Mouse (Mus musculus) lung, embryonic 15.5 days (tissue): ENCODE results near the gene Plcb2. TPM values are rescaled to one million over a fixed set of nuclear protein-coding genes. Genes with fewer than 3 reads are reported as not detected.
A peak's percentile ranks its signal among the peaks of the same experiment; 100 is the strongest.

Experiments used
- ATAC-seq: fragments of 200-750 bp; cut with Nextera tagmentation; 2 replicates; pipeline ENCODE4 v1.8.0; 2017; ENCODE audit warnings: moderate number of reproducible peaks, borderline replicate concordance; ENCODE audit not compliant: low FRiP score, low TSS enrichment; ENCODE audit errors: extremely low read depth
- H3K27ac ChIP-seq: fragments of 300-500 bp; sonication (generic); 2 replicates; pipeline ENCODE4 v1.5.1; 2015; ENCODE audit warnings: moderate library complexity, mild to moderate bottlenecking, inconsistent platforms
- H3K27me3 ChIP-seq: fragments of 300-500 bp; sonication (generic); 2 replicates; pipeline ENCODE4 v1.6.1; 2015; ENCODE audit warnings: inconsistent platforms
- H3K36me3 ChIP-seq: fragments of 300-500 bp; sonication (generic); 2 replicates; pipeline ENCODE4 v1.6.1; 2015; ENCODE audit warnings: inconsistent platforms
- H3K4me1 ChIP-seq: fragments of 300-500 bp; sonication (generic); 2 replicates; pipeline ENCODE4 v1.6.1; 2015; ENCODE audit warnings: inconsistent platforms
- H3K4me2 ChIP-seq: fragments of 300-500 bp; sonication (generic); 2 replicates; pipeline ENCODE4 v1.6.1; 2015; ENCODE audit warnings: inconsistent platforms, mild to moderate bottlenecking, moderate library complexity
- H3K4me3 ChIP-seq: fragments of 300-500 bp; sonication (generic); 2 replicates; pipeline ENCODE4 v1.5.1; 2015; ENCODE audit warnings: mild to moderate bottlenecking, inconsistent platforms
- H3K9ac ChIP-seq: fragments of 300-500 bp; sonication (generic); 2 replicates; pipeline ENCODE4 v1.6.1; 2015; ENCODE audit warnings: inconsistent platforms
- H3K9me3 ChIP-seq: fragments of 300-500 bp; sonication (generic); 2 replicates; pipeline ENCODE4 v1.6.1; 2016; ENCODE audit warnings: inconsistent platforms
- WGBS: fragments of 180-500 bp; shearing (Covaris S2); methylation state at CpG from one replicate; pipeline ENCODE4 v1.1.7; 2015; 5-methylcytosine and 5-hydroxymethylcytosine counted together
- polyA plus RNA-seq: library from polyadenylated mRNA; unstranded; fragments of >200 nt; fragmentation: Nextera tagmentation; extraction: Ambion mirVana; gene quantifications from 2 replicates; pipeline ENCODE4 v1.2.1, GENCODE M21; 2015

Plcb2 gene
- polyA plus RNA-seq, 1 experiment from 2014 or later, result 2.5 TPM

DNA sequence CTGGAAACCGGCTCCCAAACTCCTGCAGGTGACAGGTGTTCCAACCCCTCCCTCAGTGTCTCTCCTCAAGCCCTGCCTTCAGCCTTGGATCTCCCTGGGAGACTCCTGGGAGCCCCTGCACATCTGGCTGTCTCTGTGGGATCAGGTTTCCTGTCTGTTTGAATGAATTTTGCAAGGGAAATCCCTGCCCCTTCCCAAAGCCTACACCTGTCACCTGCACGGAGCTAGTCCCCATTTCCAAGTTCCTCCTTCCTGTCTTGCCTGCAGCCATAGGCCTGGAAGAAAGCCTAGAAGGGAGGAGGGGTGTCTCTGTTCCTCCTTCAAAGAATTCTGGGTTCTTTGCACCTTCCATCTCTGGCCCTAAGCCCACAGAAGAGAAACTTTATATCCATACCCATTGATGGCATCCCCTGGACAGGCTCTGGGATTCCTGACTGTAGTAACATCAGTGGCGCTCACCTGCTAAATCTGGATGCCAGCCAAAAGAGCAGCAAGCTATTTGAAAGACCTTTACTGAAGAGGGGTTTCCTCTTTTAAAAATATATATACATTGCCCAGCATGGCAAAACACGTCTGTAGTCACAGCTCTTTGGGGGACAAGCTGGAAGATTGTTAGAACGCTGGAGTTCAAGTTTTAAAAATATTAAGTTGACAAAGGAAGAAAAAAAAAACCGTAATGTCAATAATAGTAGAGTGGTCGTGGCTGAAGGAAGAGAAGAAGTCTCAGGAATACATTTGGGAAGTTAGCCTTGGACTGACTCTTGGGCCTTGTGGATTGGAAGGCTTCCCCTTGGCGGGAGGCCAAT, 1.8 kb upstream of the Plcb2 start:
- Histone ChIP-seq H3K27ac (no peak overlapping the region), H3K9ac (no peak overlapping the region), H3K27me3 (peaks cover 30% of the 10 kb centered on the region; the same call in 1 of the 2 replicates), H3K9me3 (no peaks in the 10 kb centered on the region), H3K36me3 (no peaks in the 10 kb centered on the region), H3K4me1 (peaks cover 29% of the 10 kb centered on the region), H3K4me2 (no peak overlapping the region), H3K4me3 (no peak overlapping the region)
- WGBS, result 20% methylated on average over 8 of the region's 8 CpGs
- ATAC-seq, result no peak

DNA sequence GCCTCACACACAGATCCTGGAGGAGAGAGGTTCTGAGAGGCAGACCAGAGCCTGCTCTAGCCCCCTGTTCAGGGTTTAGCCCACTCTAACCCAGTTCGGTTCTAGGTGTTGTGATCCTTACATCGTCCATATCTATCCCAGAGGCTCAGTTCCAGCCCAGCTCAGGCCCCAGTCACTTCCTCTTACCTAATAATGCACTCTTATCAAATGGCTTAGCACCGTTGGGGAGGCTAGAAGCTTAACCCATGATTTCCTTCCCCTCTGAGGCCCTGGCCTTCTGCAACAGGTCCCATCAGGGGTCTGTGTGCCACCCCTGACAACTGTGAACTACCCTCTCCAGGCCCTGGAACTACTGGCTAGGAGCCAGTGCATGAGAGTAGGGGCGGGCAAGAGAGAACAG, 956 bp upstream of the Plcb2 start:
- no peak for ATAC-seq
- no peak overlapping the region for H3K9ac ChIP-seq
- H3K27me3 ChIP-seq, result peaks cover 27% of the 10 kb centered on the region; the same call in 1 of the 2 replicates
- H3K4me2 ChIP-seq, result no peak overlapping the region
- peak overlapping the region; percentile 67 for H3K27ac ChIP-seq
- no peaks in the 10 kb centered on the region for H3K36me3 ChIP-seq
- no peaks in the 10 kb centered on the region for H3K9me3 ChIP-seq
- WGBS, result 39% methylated on average over 4 of the region's 4 CpGs
- peaks cover 29% of the 10 kb centered on the region for H3K4me1 ChIP-seq
- H3K4me3 ChIP-seq, result no peak overlapping the region

DNA sequence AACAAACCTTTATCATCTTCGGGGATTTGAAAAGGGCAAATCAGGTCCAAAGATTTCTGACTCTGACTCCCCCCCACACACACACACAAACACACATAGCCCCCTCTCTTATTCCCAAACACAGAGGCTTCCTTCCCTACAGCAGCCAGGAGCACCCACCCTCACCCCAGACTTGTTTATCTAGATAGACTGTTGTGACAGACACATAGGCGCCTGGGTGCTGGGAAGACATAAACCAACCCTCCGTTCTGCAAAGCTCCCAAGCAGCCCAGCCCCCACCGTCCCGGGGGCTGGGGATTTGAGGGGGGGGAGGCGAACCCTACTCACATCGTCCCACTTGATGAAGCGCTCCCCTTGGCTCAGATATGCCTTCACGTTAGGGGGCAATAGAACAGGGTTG, 327 bp downstream of the Plcb2 start:
- H3K4me1 ChIP-seq, result peaks cover 29% of the 10 kb centered on the region
- no peak overlapping the region for H3K4me3 ChIP-seq
- H3K27me3 ChIP-seq, result peaks cover 14% of the 10 kb centered on the region; the same call in 1 of the 2 replicates
- H3K9ac ChIP-seq, result no peak overlapping the region
- 9% methylated on average over 9 of the region's 9 CpGs for WGBS
- H3K9me3 ChIP-seq, result no peaks in the 10 kb centered on the region
- no peaks in the 10 kb centered on the region for H3K36me3 ChIP-seq
- ATAC-seq, result peak; percentile 57; the same call in 1 of the 2 replicates
- peak overlapping the region; percentile 67 for H3K27ac ChIP-seq
- H3K4me2 ChIP-seq, result peak overlapping the region; percentile 37

DNA sequence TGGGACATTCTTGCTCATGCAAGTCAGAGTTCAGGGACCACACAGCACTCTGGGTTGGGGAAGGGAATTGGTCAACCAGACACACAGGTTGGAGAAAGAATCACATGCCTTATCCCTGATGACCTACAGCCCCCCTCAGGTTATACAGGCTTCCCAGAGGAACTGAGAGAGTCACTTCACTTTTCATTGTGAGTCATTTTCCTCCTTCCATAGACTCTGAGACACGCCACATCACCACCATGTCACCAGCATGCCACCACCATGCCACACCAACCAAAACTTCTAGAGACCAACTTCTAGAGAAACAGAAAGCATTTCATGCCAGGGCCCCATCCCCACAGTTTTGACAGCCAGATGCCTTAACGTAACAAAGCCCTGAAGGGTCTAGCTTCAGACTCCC, 1.4 kb downstream of the Plcb2 start:
- WGBS, result 82% methylated on average over 2 of the region's 2 CpGs
- H3K4me1 ChIP-seq, result peaks cover 29% of the 10 kb centered on the region
- no peaks in the 10 kb centered on the region for H3K36me3 ChIP-seq
- no peak for ATAC-seq
- peaks cover 6% of the 10 kb centered on the region; the same call in 1 of the 2 replicates for H3K27me3 ChIP-seq
- no peak overlapping the region for H3K9ac ChIP-seq
- no peak overlapping the region for H3K4me2 ChIP-seq
- no peak overlapping the region for H3K4me3 ChIP-seq
- no peak overlapping the region for H3K27ac ChIP-seq
- no peaks in the 10 kb centered on the region for H3K9me3 ChIP-seq

DNA sequence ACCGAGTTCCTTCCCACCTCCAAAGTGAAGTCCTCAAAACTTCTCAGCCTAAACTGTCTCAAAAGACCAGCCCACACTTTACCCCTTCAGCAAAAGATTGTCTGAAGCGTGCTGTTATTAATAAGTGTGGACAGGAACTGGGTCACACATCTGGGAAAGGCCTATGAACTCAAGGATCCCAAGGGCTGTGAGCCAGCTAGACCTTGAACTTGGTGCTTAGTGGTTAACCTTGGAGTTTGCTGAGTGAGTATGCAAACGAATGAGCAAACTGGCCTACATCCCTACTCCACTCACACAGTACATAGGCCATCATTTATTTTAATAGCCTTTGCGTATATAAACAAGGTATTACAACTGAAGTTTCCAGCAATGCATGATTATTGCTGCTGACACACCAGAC, 2.7 kb downstream of the Plcb2 start:
- no peaks in the 10 kb centered on the region for H3K9me3 ChIP-seq
- peaks cover 4% of the 10 kb centered on the region; the same call in 1 of the 2 replicates for H3K27me3 ChIP-seq
- no peaks in the 10 kb centered on the region for H3K36me3 ChIP-seq
- peaks cover 29% of the 10 kb centered on the region for H3K4me1 ChIP-seq
- no peak overlapping the region for H3K27ac ChIP-seq
- no peak overlapping the region for H3K4me2 ChIP-seq
- H3K4me3 ChIP-seq, result no peak overlapping the region
- ATAC-seq, result no peak
- 71% methylated on average over 4 of the region's 4 CpGs for WGBS
- H3K9ac ChIP-seq, result no peak overlapping the region

DNA sequence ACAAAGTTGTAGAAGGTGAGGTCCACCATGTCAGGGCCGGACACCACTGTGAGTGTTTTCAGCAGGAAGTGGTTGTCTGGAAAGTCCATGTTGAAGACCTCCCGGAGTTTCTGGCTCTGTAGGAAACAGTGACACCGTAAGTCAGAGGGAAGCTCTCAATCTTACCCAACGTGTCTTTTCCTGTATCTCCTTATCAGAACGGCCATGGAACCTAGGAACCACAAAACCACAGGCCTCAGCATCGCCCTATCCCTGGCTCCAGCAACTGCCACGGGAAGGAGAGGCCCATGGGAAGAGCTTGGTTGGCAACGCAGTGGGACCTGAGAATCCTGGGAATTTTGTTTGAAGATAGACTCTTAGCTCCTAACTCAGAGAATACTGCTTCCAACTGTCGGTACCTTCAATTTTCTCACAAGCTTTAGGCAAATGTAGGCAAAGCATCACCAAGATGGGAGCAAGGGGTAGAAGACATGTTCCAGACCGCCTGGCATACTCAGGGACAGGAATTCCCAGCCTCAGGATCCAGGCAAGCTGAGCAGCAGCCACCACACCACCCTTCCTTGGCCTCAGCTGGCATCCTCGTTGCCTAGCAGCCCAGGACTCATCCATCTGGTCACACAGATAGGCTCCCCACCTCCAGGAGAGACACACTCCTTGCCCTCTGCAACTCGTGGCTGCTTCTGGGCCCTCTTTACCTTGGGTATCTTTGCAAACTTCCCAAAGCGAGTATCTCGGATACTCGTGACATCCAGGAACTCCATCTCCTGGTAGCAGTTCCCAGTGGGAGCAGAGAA, 4.3 kb downstream of the Plcb2 start:
- H3K9me3 ChIP-seq, result no peaks in the 10 kb centered on the region
- no peak overlapping the region for H3K4me3 ChIP-seq
- no peak for ATAC-seq
- H3K4me1 ChIP-seq, result peaks cover 17% of the 10 kb centered on the region
- no peak overlapping the region for H3K27ac ChIP-seq
- H3K9ac ChIP-seq, result no peak overlapping the region
- peaks cover 4% of the 10 kb centered on the region; the same call in 1 of the 2 replicates for H3K27me3 ChIP-seq
- H3K4me2 ChIP-seq, result no peak overlapping the region
- WGBS, result 76% methylated on average over 15 of the region's 15 CpGs
- no peaks in the 10 kb centered on the region for H3K36me3 ChIP-seq

DNA sequence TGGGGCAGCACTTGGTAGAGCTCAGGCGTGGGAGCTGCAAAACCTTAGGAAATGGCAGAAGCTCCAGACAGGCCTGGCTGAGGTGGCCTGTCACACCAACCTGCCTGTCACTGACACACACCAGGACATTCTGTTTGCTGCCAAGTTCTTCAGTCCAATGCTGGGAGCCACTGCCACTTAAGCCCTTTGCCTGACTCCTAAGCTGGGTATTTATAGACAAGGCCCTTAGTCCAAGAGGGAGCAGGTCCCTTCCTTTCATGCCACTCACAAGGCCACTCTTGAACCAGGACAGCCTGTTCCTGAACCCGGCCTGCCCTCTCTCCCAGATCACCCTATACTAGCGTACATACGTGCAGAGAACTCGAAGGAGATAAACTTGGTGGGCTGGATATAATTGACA, 11.6 kb downstream of the Plcb2 start:
- H3K4me1 ChIP-seq, result peaks cover 2% of the 10 kb centered on the region; the same call in 1 of the 2 replicates
- no peaks in the 10 kb centered on the region for H3K36me3 ChIP-seq
- peaks cover 26% of the 10 kb centered on the region for H3K27me3 ChIP-seq
- no peak overlapping the region for H3K4me2 ChIP-seq
- no peak overlapping the region for H3K27ac ChIP-seq
- no peak overlapping the region for H3K9ac ChIP-seq
- no peak overlapping the region for H3K4me3 ChIP-seq
- ATAC-seq, result no peak
- WGBS, result 72% methylated on average over 5 of the region's 5 CpGs
- H3K9me3 ChIP-seq, result no peaks in the 10 kb centered on the region

DNA sequence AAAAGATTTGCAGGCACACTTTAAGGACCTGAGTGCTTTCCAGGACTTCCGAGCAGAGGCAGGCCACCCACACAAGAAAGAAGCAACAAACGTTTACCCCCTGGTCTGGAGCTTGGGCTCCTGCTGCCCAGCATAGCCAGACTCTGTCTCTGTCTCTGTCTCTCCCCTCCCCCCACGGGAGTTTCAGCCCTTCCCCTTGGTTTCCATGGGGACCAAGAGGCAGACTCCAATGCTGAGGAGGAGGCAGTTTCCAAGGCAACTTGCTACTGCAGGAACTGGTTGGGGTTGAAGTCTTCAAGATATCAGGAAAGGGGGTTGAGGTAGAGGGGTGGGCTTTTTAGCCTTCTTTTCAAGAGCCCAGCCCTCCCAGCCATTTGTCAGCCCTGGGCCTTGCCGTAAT, 14.0 kb downstream of the Plcb2 start:
- no peak overlapping the region for H3K27ac ChIP-seq
- WGBS, result 37% methylated on average over 4 of the region's 4 CpGs
- H3K36me3 ChIP-seq, result no peaks in the 10 kb centered on the region
- ATAC-seq, result no peak
- H3K9me3 ChIP-seq, result no peaks in the 10 kb centered on the region
- H3K4me3 ChIP-seq, result no peak overlapping the region
- peaks cover 19% of the 10 kb centered on the region for H3K4me1 ChIP-seq
- peaks cover 46% of the 10 kb centered on the region for H3K27me3 ChIP-seq
- H3K4me2 ChIP-seq, result no peak overlapping the region
- H3K9ac ChIP-seq, result no peak overlapping the region

DNA sequence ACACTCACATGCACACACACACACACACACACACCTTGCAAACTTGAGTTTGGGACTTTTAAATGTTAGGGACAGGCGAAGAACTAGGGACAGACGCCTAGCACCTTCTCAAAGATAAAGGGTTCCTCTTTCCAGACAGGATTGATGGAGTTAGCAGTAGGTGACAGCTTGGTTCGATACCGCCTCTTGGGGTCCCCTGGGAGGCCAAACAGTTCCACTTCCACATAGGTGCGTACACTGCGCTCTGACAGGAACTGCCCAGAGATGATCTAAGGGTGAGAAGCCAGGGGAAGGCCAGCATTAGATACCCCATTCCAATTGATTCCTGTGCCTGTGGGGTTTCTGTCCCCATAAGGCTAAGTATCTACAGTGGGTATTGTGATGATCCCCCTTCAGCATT, 14.6 kb downstream of the Plcb2 start:
- Histone ChIP-seq H3K4me2 (no peak overlapping the region), H3K9me3 (no peaks in the 10 kb centered on the region), H3K27ac (no peak overlapping the region), H3K4me1 (peaks cover 19% of the 10 kb centered on the region), H3K4me3 (no peak overlapping the region), H3K36me3 (no peaks in the 10 kb centered on the region), H3K27me3 (peaks cover 52% of the 10 kb centered on the region), H3K9ac (no peak overlapping the region)
- ATAC-seq, result no peak
- WGBS, result 87% methylated on average over 6 of the region's 6 CpGs

DNA sequence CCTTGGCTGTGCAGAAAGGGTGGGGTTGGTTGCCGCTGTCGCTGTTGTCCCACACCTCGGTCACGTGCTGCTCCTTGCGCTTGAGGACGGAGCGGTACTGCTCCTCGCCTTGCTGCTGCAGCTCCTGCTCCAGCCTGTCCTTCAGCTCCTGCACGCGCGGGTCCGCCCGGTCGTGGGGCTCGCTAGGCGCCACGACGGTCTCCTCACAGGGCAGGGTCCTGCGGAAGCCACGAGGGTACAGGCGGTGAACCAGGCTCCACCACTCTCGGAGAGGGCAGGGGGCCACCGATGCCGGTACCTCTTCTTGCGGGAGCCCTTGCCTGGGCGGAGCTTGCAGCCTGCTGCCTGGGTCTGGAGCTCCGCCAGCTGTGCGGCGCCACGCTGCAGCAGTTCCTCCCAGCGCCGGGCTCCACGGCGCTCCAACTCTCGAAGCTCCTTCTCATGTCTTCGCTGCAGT, 17.2 kb downstream of the Plcb2 start:
- peak overlapping the region; percentile 95 for H3K4me2 ChIP-seq
- peaks cover 22% of the 10 kb centered on the region for H3K4me1 ChIP-seq
- no peaks in the 10 kb centered on the region for H3K9me3 ChIP-seq
- 0% methylated on average over 36 of the region's 36 CpGs for WGBS
- no peaks in the 10 kb centered on the region for H3K36me3 ChIP-seq
- H3K27me3 ChIP-seq, result peaks cover 78% of the 10 kb centered on the region
- ATAC-seq, result peak; percentile 63; the same call in 1 of the 2 replicates
- H3K4me3 ChIP-seq, result peak overlapping the region; percentile 38
- H3K9ac ChIP-seq, result peak overlapping the region; percentile 36
- no peak overlapping the region for H3K27ac ChIP-seq

DNA sequence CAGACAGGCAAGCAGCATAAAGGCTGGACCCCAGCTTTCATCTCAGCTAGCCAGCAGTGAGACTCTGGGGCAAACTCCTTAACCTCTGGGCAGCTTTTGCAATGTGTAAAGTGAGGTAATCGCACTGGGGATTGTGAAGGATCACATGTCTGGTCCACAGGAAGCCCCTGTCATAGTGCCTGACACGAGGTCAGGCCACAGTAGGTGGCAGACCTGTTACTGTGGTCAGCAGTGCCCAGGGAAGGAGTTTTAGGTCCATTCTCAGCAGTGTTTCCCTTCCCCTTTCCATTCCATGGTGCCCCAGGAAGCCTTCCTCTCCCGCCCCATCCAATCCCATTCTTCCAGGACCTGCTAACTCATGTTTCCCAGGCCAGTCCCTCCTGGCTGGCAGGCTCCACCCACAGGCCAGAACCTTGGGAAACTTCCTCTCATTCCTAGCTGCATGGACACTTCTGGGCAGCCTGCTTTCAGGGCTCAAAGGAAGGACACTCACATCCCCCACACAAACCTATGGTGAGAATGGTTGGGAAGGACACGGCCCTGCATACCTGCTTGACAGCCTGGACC, 18.5 kb downstream of the Plcb2 start:
- ATAC-seq, result no peak
- WGBS, result 34% methylated on average over 4 of the region's 4 CpGs
- peaks cover 22% of the 10 kb centered on the region for H3K4me1 ChIP-seq
- no peak overlapping the region for H3K4me2 ChIP-seq
- no peaks in the 10 kb centered on the region for H3K9me3 ChIP-seq
- no peak overlapping the region for H3K9ac ChIP-seq
- H3K27ac ChIP-seq, result no peak overlapping the region
- H3K27me3 ChIP-seq, result peaks cover 91% of the 10 kb centered on the region
- H3K4me3 ChIP-seq, result no peak overlapping the region
- no peaks in the 10 kb centered on the region for H3K36me3 ChIP-seq

DNA sequence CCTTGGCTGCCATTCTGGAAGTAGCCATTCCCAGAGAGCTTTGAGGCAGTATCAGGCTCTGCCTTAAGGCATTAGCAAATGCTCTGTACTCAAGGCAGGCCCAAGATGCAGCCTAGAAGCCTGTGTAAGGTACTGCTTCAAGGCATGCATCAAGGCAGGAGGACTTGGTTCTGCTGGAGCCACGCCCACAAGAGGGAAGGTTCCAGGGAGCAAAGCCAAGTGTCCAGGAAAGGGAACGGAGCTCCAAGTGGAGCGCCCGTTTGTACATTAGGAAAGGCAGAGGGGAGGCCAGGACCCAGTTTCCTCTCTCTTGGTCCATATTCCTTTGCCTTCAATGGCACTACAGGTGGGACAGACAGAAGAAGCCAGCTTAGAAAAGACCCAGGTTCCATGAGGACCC, 19.8 kb downstream of the Plcb2 start:
- H3K36me3 ChIP-seq, result no peaks in the 10 kb centered on the region
- H3K9ac ChIP-seq, result no peak overlapping the region
- WGBS, result 63% methylated on average over 4 of the region's 4 CpGs
- H3K4me3 ChIP-seq, result no peak overlapping the region
- H3K4me1 ChIP-seq, result peaks cover 34% of the 10 kb centered on the region
- no peak overlapping the region for H3K4me2 ChIP-seq
- H3K9me3 ChIP-seq, result no peaks in the 10 kb centered on the region
- H3K27me3 ChIP-seq, result peaks cover 100% of the 10 kb centered on the region
- H3K27ac ChIP-seq, result no peak overlapping the region
- ATAC-seq, result no peak
